Mouse (Mus musculus) hindbrain, embryonic 14.5 days (tissue): ENCODE measurements at regions not wholly inside any gene's neighbourhood (a gene's known extent, or its start where the extent isn't known, plus 50 kb on each side); places are given as distances from the start of the nearest gene placed in this dataset.
A peak's percentile ranks its signal among the peaks of the same experiment; 100 is the strongest.
"Not testable (repeated sequence)": the region's sequence is repeated elsewhere in the genome, so short reads cannot be mapped to it uniquely, and the experiment has no call there.

ENCODE experiments used
- ATAC-seq: fragments of 200-750 bp; cut with Nextera tagmentation; 2 replicates; pipeline ENCODE4 v1.8.0; 2017; ENCODE audit warnings: moderate number of reproducible peaks, mild to moderate bottlenecking, moderate TSS enrichment, moderate library complexity; ENCODE audit not compliant: low FRiP score
- DNase-seq: peaks from one replicate; pipeline ENCODE4 v3.0.0-alpha.2; 2015; ENCODE audit warnings: low spot score
- H3K27ac ChIP-seq: fragments of 300-500 bp; sonication (generic); 2 replicates; pipeline ENCODE4 v1.5.1; 2014; ENCODE audit warnings: mild to moderate bottlenecking, moderate library complexity
- H3K27me3 ChIP-seq: fragments of 300-500 bp; sonication (generic); 2 replicates; pipeline ENCODE4 v1.6.1; 2014; ENCODE audit warnings: mild to moderate bottlenecking, low read length, mixed read lengths; ENCODE audit not compliant: control insufficient read depth, insufficient read depth
- H3K36me3 ChIP-seq: fragments of 300-500 bp; sonication (generic); replicated peaks from 2 replicates; pipeline ENCODE4 v1.6.1; 2014; ENCODE audit not compliant: control insufficient read depth, insufficient read depth
- H3K4me1 ChIP-seq: fragments of 300-500 bp; sonication (generic); replicated peaks from 2 replicates; pipeline ENCODE4 v1.6.1; 2014; ENCODE audit warnings: antibody characterized with exemption, low read length, mixed read lengths; ENCODE audit not compliant: control insufficient read depth, insufficient read depth
- H3K4me2 ChIP-seq: fragments of 300-500 bp; sonication (generic); replicated peaks from 2 replicates; pipeline ENCODE4 v1.6.1; 2014; ENCODE audit warnings: mild to moderate bottlenecking, moderate library complexity
- H3K4me3 ChIP-seq: fragments of 300-500 bp; sonication (generic); replicated peaks from 2 replicates; pipeline ENCODE4 v1.5.1; 2014; ENCODE audit warnings: mild to moderate bottlenecking, low read length
- H3K9ac ChIP-seq: fragments of 300-500 bp; sonication (generic); 2 replicates; pipeline ENCODE4 v1.6.1; 2014
- H3K9me3 ChIP-seq: fragments of 300-500 bp; sonication (generic); 2 replicates; pipeline ENCODE4 v1.6.1; 2016; ENCODE audit warnings: low read length; ENCODE audit not compliant: control insufficient read depth
- WGBS: fragments of 180-500 bp; shearing (Covaris S2); extraction: QIAGEN DNeasy Blood & Tissue Kit; methylation state at CpG from one replicate; pipeline ENCODE4 v1.1.7; 2014; 5-methylcytosine and 5-hydroxymethylcytosine counted together

- H3K9me3 ChIP-seq = no peaks in the 10 kb centered on the region
- peak overlapping the region; percentile 68 for H3K27ac ChIP-seq
- H3K4me2 ChIP-seq = no peak overlapping the region
- no peaks in the 10 kb centered on the region for H3K27me3 ChIP-seq
- no peak overlapping the region for H3K9ac ChIP-seq
- peak; percentile 61; the same call in 1 of the 2 replicates for ATAC-seq
- H3K36me3 ChIP-seq = no peaks in the 10 kb centered on the region
- DNase-seq = peak; percentile 53
- WGBS = 43% methylated on average over 9 of the region's 9 CpGs
- peaks cover 13% of the 10 kb centered on the region; the same call in 1 of the 2 replicates for H3K4me1 ChIP-seq
- no peak overlapping the region for H3K4me3 ChIP-seq
These were observed 93.4 kb upstream of the Btbd11 start for GRCm38 (mm10) chr10:85293071-85293783.

GRCm38 (mm10) chr10:85295133-85295887 lies 91.3 kb upstream of the Btbd11 start:
- Histone ChIP-seq H3K9ac (no peak overlapping the region), H3K27ac (no peak overlapping the region), H3K27me3 (no peaks in the 10 kb centered on the region), H3K4me2 (no peak overlapping the region), H3K4me1 (peaks cover 13% of the 10 kb centered on the region; the same call in 1 of the 2 replicates), H3K4me3 (no peak overlapping the region), H3K36me3 (no peaks in the 10 kb centered on the region), H3K9me3 (no peaks in the 10 kb centered on the region)
- ATAC-seq (no peak), DNase-seq (no peak)
- 84% methylated on average over 5 of the region's 5 CpGs for WGBS

GRCm38 (mm10) chr10:85311781-85312180 lies 74.8 kb upstream of the Btbd11 start:
- Histone ChIP-seq H3K36me3 (no peaks in the 10 kb centered on the region), H3K4me3 (no peak overlapping the region), H3K27ac (no peak overlapping the region), H3K9ac (no peak overlapping the region), H3K4me2 (no peak overlapping the region), H3K27me3 (no peaks in the 10 kb centered on the region), H3K9me3 (no peaks in the 10 kb centered on the region), H3K4me1 (no peaks in the 10 kb centered on the region)
- no peak for DNase-seq
- ATAC-seq = no peak

GRCm38 (mm10) chr10:85313331-85313730 lies 73.3 kb upstream of the Btbd11 start:
- not testable (repeated sequence) for H3K9me3 ChIP-seq, ATAC-seq, DNase-seq, H3K36me3 ChIP-seq, H3K4me3 ChIP-seq, H3K4me1 ChIP-seq, H3K4me2 ChIP-seq, H3K27me3 ChIP-seq, H3K9ac ChIP-seq, H3K27ac ChIP-seq
- WGBS = 96% methylated on average over 10 of the region's 10 CpGs

- Histone ChIP-seq H3K4me2 (no peak overlapping the region), H3K27me3 (no peaks in the 10 kb centered on the region), H3K4me1 (no peaks in the 10 kb centered on the region), H3K4me3 (no peak overlapping the region), H3K9ac (no peak overlapping the region), H3K9me3 (no peaks in the 10 kb centered on the region), H3K36me3 (no peaks in the 10 kb centered on the region), H3K27ac (no peak overlapping the region)
- DNase-seq (no peak), ATAC-seq (no peak)
- 82% methylated on average over 1 of the region's 1 CpGs for WGBS
These were observed 65.6 kb upstream of the Btbd11 start for GRCm38 (mm10) chr10:85320971-85321370.

- 86% methylated on average over 3 of the region's 3 CpGs for WGBS
- H3K9me3 ChIP-seq = no peaks in the 10 kb centered on the region
- H3K36me3 ChIP-seq = no peaks in the 10 kb centered on the region
- no peak overlapping the region for H3K4me3 ChIP-seq
- DNase-seq (no peak), ATAC-seq (no peak)
- H3K27ac ChIP-seq = no peak overlapping the region
- H3K27me3 ChIP-seq = no peaks in the 10 kb centered on the region
- no peak overlapping the region for H3K4me2 ChIP-seq
- no peak overlapping the region for H3K9ac ChIP-seq
- no peaks in the 10 kb centered on the region for H3K4me1 ChIP-seq
These were observed 64.3 kb upstream of the Btbd11 start for GRCm38 (mm10) chr10:85322280-85322679.

- Histone ChIP-seq H3K9me3 (no peaks in the 10 kb centered on the region), H3K27me3 (no peaks in the 10 kb centered on the region), H3K27ac (no peak overlapping the region), H3K9ac (no peak overlapping the region), H3K4me3 (no peak overlapping the region), H3K4me1 (no peaks in the 10 kb centered on the region), H3K36me3 (no peaks in the 10 kb centered on the region), H3K4me2 (no peak overlapping the region)
- WGBS = 80% methylated on average over 3 of the region's 3 CpGs
- DNase-seq (no peak), ATAC-seq (peak; percentile 21; the same call in 1 of the 2 replicates)
These were observed 57.2 kb upstream of the Btbd11 start for GRCm38 (mm10) chr10:85329382-85329781.

GRCm38 (mm10) chr10:85330938-85331691 lies 55.5 kb upstream of the Btbd11 start:
- H3K4me1 ChIP-seq = no peaks in the 10 kb centered on the region
- H3K4me3 ChIP-seq = no peak overlapping the region
- no peak overlapping the region for H3K27ac ChIP-seq
- H3K9ac ChIP-seq = no peak overlapping the region
- H3K36me3 ChIP-seq = no peaks in the 10 kb centered on the region
- 10% methylated on average over 13 of the region's 13 CpGs for WGBS
- no peaks in the 10 kb centered on the region for H3K9me3 ChIP-seq
- DNase-seq (no peak), ATAC-seq (no peak)
- peak overlapping the region; percentile 24 for H3K4me2 ChIP-seq
- H3K27me3 ChIP-seq = no peaks in the 10 kb centered on the region
